ENCODE assay signal across 8 mouse cellular contexts in genomic region chr6:90324991-90325390, GRCm38 (mm10). TPM values are rescaled to one million over a fixed set of nuclear protein-coding genes. Genes with fewer than 3 reads are reported as not detected.
DNase-seq lines count a peak whose midpoint lies in the region; ATAC-seq lines count a peak whose summit lies in the region.

Gene Chst13, minus strand, starts transcription at chr6:90325185.

- no peak within 1 kb of the TSS for H3K27ac ChIP-seq in lung, embryonic 16.5 days (ENCODE audit: low read length)
- no peak within 1 kb of the TSS for H3K27ac ChIP-seq in stomach, embryonic 15.5 days

- 0 out of 2 replicates have a peak, but pooled peaks cover 3% of the 10 kb centered on the region for H3K4me1 ChIP-seq in lung, embryonic 16.5 days (replicated peaks; ENCODE audit: control insufficient read depth, insufficient read depth, low read length)
- peaks cover 7% of the 10 kb centered on the region; the same call in 1 of the 2 replicates for H3K4me1 ChIP-seq in stomach, embryonic 15.5 days

- DNase-seq in thymus, postnatal 4 days, result peak; percentile 14
- no peak for DNase-seq in thymus, postnatal 0 days (ENCODE audit: low spot score)
- DNase-seq in gastrocnemius, postnatal 10 days, result peak; percentile 42
- peak; percentile 47 for DNase-seq in kidney, adult 18-20 months
- no peak for DNase-seq in cerebellum, adult 9-10 months
- no peak for DNase-seq in right cerebral cortex, postnatal 14 days

- 0 out of 2 replicates have a peak within 1 kb of the TSS, but pooled peaks have one; percentile 17 for H3K4me3 ChIP-seq in lung, embryonic 16.5 days (ENCODE audit: low read length)
- peak within 1 kb of the TSS; percentile 23; the same call in 1 of the 2 replicates for H3K4me3 ChIP-seq in stomach, embryonic 15.5 days (replicated peaks)

- peak; percentile 63 for ATAC-seq in lung, embryonic 16.5 days (ENCODE audit: low read depth)
- ATAC-seq in stomach, embryonic 15.5 days (ENCODE audit: insufficient read depth, low FRiP score, low read depth), result peak; percentile 9; the same call in 1 of the 2 replicates

- peak within 1 kb of the TSS; percentile 44 for H3K4me2 ChIP-seq in lung, embryonic 16.5 days (ENCODE audit: low read depth, low read length)
- peak within 1 kb of the TSS; percentile 52 for H3K4me2 ChIP-seq in stomach, embryonic 15.5 days

- H3K9ac ChIP-seq in lung, embryonic 16.5 days (ENCODE audit: low read length), result peak within 1 kb of the TSS; percentile 44
- no peak within 1 kb of the TSS for H3K9ac ChIP-seq in stomach, embryonic 15.5 days

- WGBS in lung, embryonic 16.5 days, result 5% methylated on average over 22 of the region's 22 CpGs
- 7% methylated on average over 22 of the region's 22 CpGs for WGBS in stomach, embryonic 15.5 days

- H3K36me3 ChIP-seq in lung, embryonic 16.5 days (ENCODE audit: control insufficient read depth, insufficient read depth, low read length), result no peaks in the 10 kb centered on the region
- no peaks in the 10 kb centered on the region for H3K36me3 ChIP-seq in stomach, embryonic 15.5 days

- no peaks in the 10 kb centered on the region for H3K9me3 ChIP-seq in lung, embryonic 16.5 days (ENCODE audit: control insufficient read depth, low read length)
- H3K9me3 ChIP-seq in stomach, embryonic 15.5 days, result no peaks in the 10 kb centered on the region

- H3K27me3 ChIP-seq in lung, embryonic 16.5 days (ENCODE audit: control insufficient read depth, insufficient read depth, low read depth, low read length), result no peaks in the 10 kb centered on the region
- no peaks in the 10 kb centered on the region; the same call in 1 of the 2 replicates for H3K27me3 ChIP-seq in stomach, embryonic 15.5 days (replicated peaks)

RNA-seq across cellular contexts. Expression of gene Chst13, which starts in this region (rescaled TPM):
- polyA plus RNA-seq in thymus, postnatal 0 days (2015; fragmentation: Nextera tagmentation; extraction: Ambion mirVana), result 0.13 TPM in 1 of 2 replicates, not detected in the other
- 1 to 10 TPM; 1.8 TPM for total RNA-seq in gastrocnemius, postnatal 10 days (2021)
- polyA plus RNA-seq in lung, embryonic 16.5 days (2015; fragmentation: Nextera tagmentation; extraction: Ambion mirVana), result 0.20 and 0.54 TPM in 2 replicates
- 0.94 and 1.7 TPM in 2 replicates for polyA plus RNA-seq in stomach, embryonic 15.5 days (2015; fragmentation: Nextera tagmentation; extraction: Ambion mirVana)

Comparison
In these comparisons a context has a peak if more than half of its experiments do, and no peak if none do; other contexts are left out.
1. DNase-seq: peak in thymus, postnatal 4 days (single experiment), gastrocnemius, postnatal 10 days (single experiment) and kidney, adult 18-20 months (single experiment); none in thymus, postnatal 0 days (single experiment), cerebellum, adult 9-10 months (single experiment) and right cerebral cortex, postnatal 14 days (single experiment).
2. Peak in ATAC-seq, H3K4me3 ChIP-seq, H3K9ac ChIP-seq and H3K4me2 ChIP-seq in lung, embryonic 16.5 days; RNA of the gene not detected or under 1 TPM.